Mouse (Mus musculus) heart, embryonic 14.5 days (tissue): ENCODE results near the gene Slc29a3. TPM values are rescaled to one million over a fixed set of nuclear protein-coding genes. Genes with fewer than 3 reads are reported as not detected.

Source experiments
- ATAC-seq: fragments of 200-750 bp; cut with Nextera tagmentation; 2 replicates; pipeline ENCODE4 v1.8.0; 2017; ENCODE audit warnings: low read depth, moderate TSS enrichment; ENCODE audit not compliant: insufficient number of reproducible peaks, insufficient read depth, low FRiP score
- H3K27ac ChIP-seq, 2 experiments: fragments of 200-500 bp in 1 of 2; fragments of 300-500 bp in 1 of 2; sonication (generic) in 1 of 2; replicated peaks in 1 of 2; 2 replicates each; pipeline ENCODE4 v1.5.1; 2012 to 2014; ENCODE audit warnings: low read depth in 2 of 2, low read length in 2 of 2, control low read depth in 1 of 2, mild to moderate bottlenecking in 1 of 2, mixed read lengths in 1 of 2; ENCODE audit not compliant: control insufficient read depth in 1 of 2, insufficient read depth in 1 of 2
- H3K27me3 ChIP-seq: fragments of 300-500 bp; sonication (generic); 2 replicates; pipeline ENCODE4 v1.6.1; 2014; ENCODE audit warnings: mild to moderate bottlenecking, low read length, control low read depth; ENCODE audit not compliant: control insufficient read depth, insufficient read depth
- H3K36me3 ChIP-seq: fragments of 300-500 bp; sonication (generic); 2 replicates; pipeline ENCODE4 v1.6.1; 2014; ENCODE audit warnings: mild to moderate bottlenecking, control low read depth, low read length, mixed read lengths; ENCODE audit not compliant: control insufficient read depth, insufficient read depth
- H3K4me1 ChIP-seq, 2 experiments: fragments of 200-500 bp in 1 of 2; fragments of 300-500 bp in 1 of 2; sonication (generic) in 1 of 2; 2 replicates each; pipeline ENCODE4 v1.6.1; 2012 to 2014; ENCODE audit warnings: low read length in 2 of 2, control low read depth in 1 of 2, mixed read lengths in 1 of 2; ENCODE audit not compliant: control insufficient read depth in 2 of 2, insufficient read depth in 2 of 2
- H3K4me2 ChIP-seq: fragments of 300-500 bp; sonication (generic); 2 replicates; pipeline ENCODE4 v1.6.1; 2014; ENCODE audit warnings: mild to moderate bottlenecking, low read length
- H3K4me3 ChIP-seq, 2 experiments: fragments of 200-500 bp in 1 of 2; fragments of 300-500 bp in 1 of 2; sonication (generic) in 1 of 2; 2 replicates each; pipeline ENCODE4 v1.5.1; 2012 to 2014; ENCODE audit warnings: low read length in 2 of 2, mild to moderate bottlenecking in 2 of 2, control low read depth in 1 of 2, low read depth in 1 of 2, moderate library complexity in 1 of 2; ENCODE audit not compliant: control insufficient read depth in 1 of 2, insufficient read depth in 1 of 2
- H3K9ac ChIP-seq: fragments of 300-500 bp; sonication (generic); 2 replicates; pipeline ENCODE4 v1.6.1; 2014; ENCODE audit warnings: mild to moderate bottlenecking, low read length
- H3K9me3 ChIP-seq: fragments of 300-500 bp; sonication (generic); 2 replicates; pipeline ENCODE4 v1.6.1; 2016; ENCODE audit warnings: low read length, control low read depth; ENCODE audit not compliant: control insufficient read depth
- WGBS: fragments of 180-500 bp; shearing (Covaris S2); extraction: QIAGEN DNeasy Blood & Tissue Kit; methylation state at CpG from one replicate; pipeline ENCODE4 v1.1.7; 2014; 5-methylcytosine and 5-hydroxymethylcytosine counted together
- polyA plus RNA-seq: library from polyadenylated mRNA; unstranded; fragments of >200 nt; fragmentation: Nextera tagmentation; extraction: Ambion mirVana; gene quantifications from 2 replicates; pipeline ENCODE4 v1.2.1, GENCODE M21; 2014

Gene Slc29a3
- polyA plus RNA-seq, 1 experiment from 2014 or later, result 4.4 TPM

DNA sequence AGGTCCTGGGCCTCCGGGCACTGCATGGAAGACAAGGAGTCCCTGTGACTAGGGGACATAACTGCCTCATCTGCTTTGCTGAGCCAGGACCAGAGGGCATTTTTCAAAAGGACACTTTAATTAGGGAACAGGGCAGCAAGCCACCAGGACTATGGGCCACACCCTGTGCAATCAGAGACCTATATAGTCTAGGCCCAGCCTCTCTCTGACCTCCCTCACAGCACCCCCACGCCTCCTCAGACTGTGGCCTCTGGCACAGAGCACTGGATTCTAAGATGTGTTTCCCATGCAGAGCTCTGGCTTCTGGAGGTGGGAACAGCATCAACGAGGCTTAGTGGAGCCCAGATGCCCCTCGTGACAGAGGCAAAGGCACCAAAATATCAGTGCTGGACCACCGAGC lies 43.4 kb upstream of the Slc29a3 start:
- Histone ChIP-seq H3K9me3 (no peaks in the 10 kb centered on the region), H3K4me3 (no peak overlapping the region), H3K27me3 (no peaks in the 10 kb centered on the region), H3K36me3 (no peaks in the 10 kb centered on the region), H3K27ac (peak overlapping the region; percentile 6 to 53; a peak in 1 of 4 replicates), H3K4me2 (no peak overlapping the region), H3K4me1 (peaks cover 79 to 86% of the 10 kb centered on the region in 2 experiments), H3K9ac (peak overlapping the region; percentile 41; the same call in 1 of the 2 replicates)
- ATAC-seq, result no peak
- WGBS, result 56% methylated on average over 5 of the region's 5 CpGs

DNA sequence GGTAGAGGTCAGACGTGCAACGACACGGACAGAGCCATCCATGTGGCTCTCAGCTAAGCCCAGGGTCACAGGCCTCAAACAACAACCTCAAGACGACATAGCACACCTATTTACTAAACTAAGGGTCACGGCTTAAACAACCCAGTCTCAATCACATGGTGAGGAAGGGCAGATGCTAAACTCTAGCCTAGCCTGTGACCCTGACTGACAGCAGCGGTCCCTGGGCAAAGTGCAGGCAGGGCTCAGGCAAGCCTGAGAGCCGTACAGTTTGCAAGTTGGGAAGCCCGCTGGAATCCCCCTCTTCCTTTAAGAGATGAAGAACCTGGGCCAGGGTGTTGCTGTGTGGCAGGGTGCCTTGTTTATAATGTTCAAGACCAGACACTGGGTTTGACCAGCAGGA lies 42.2 kb upstream of the Slc29a3 start:
- peak overlapping the region; percentile 2; the same call in 1 of the 2 replicates for H3K9ac ChIP-seq
- WGBS, result 56% methylated on average over 8 of the region's 8 CpGs

DNA sequence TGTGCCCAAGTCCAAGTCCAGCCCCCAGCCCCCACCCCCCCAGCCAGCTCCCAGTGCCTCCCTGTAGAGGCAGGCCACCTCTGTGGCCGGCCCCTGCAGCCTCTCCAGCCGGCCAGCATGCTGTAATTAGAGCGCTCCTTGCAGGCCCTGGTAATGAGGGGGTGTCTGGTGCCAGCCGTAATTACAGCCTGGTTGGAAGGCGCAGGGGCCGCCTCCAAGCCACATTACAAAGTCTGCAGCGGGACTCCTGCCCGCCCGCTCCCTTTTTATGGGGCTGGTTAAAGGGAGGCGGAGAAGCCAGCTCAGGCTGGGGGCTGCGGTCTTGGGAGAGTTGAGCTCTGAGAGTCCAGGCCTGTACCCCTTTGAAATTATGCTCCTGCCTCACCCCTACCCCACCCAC lies 41.8 kb upstream of the Slc29a3 start:
- Histone ChIP-seq H3K4me1 (peaks cover 62 to 70% of the 10 kb centered on the region in 2 experiments), H3K9me3 (no peaks in the 10 kb centered on the region), H3K36me3 (peaks cover 5% of the 10 kb centered on the region), H3K4me2 (no peak overlapping the region), H3K27me3 (no peaks in the 10 kb centered on the region), H3K27ac (peak overlapping the region; percentile 26 to 93), H3K4me3 (no peak overlapping the region), H3K9ac (no peak overlapping the region)
- 57% methylated on average over 11 of the region's 11 CpGs for WGBS
- ATAC-seq, result no peak

More for the DNA sequence above, 42.2 kb upstream of the Slc29a3 start:
- Histone ChIP-seq H3K27me3 (no peaks in the 10 kb centered on the region), H3K36me3 (peaks cover 5% of the 10 kb centered on the region), H3K27ac (peak overlapping the region; percentile 26 to 93), H3K9me3 (no peaks in the 10 kb centered on the region), H3K4me1 (peaks cover 66 to 74% of the 10 kb centered on the region in 2 experiments), H3K4me2 (no peak overlapping the region), H3K4me3 (no peak overlapping the region)
- no peak for ATAC-seq

DNA sequence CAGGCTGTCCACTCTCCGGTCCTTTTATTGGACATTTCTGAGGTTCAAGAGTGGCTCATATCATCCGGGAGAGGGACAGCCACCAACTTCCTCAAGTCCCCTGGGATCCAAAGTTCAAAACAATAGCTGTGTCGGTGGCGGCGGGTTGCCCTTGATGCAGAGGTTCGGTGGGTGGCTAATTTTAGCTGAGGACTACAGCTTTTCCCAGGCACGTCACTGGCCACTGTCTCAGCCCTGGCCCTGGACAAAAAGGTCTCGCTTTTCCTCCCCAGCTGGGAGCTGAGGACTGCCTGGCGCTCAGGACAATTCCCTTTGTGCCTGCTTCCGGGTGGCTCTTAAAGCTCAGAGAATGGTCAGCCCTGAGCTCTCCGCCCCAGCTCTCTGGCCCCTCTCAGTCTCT lies 40.2 kb upstream of the Slc29a3 start:
- peak overlapping the region; percentile 46 for H3K4me2 ChIP-seq
- peaks cover 47 to 60% of the 10 kb centered on the region in 2 experiments for H3K4me1 ChIP-seq
- H3K9ac ChIP-seq, result peak overlapping the region; percentile 70
- no peak overlapping the region for H3K4me3 ChIP-seq
- H3K27me3 ChIP-seq, result no peaks in the 10 kb centered on the region
- WGBS, result 6% methylated on average over 11 of the region's 11 CpGs
- H3K27ac ChIP-seq, result peak overlapping the region; percentile 91 to 93
- peak; percentile 49; the same call in 1 of the 2 replicates for ATAC-seq
- H3K9me3 ChIP-seq, result no peaks in the 10 kb centered on the region
- H3K36me3 ChIP-seq, result peaks cover 5% of the 10 kb centered on the region

DNA sequence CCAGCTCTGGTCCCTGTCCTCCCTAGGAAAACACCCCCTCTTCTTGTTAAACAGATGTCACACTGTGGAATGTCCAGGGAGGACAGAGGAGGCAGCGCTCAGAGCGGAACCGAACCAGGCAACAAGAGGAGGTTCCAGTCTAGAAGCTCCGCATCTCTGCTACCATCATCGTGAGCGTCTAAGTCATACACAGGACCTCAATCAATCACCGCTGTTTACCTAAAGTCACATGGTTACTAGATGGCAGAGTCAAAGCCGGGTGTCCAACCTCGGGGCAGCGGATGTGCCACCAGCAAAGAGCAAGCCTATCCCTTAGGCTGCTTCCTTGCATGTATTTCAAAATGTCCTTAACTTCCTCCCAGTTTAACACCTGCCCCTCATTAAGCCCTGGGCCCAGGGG lies 39.8 kb upstream of the Slc29a3 start:
- Histone ChIP-seq H3K27ac (peak overlapping the region; percentile 91 to 93), H3K4me1 (peaks cover 50 to 63% of the 10 kb centered on the region in 2 experiments), H3K27me3 (no peaks in the 10 kb centered on the region), H3K9ac (peak overlapping the region; percentile 70), H3K36me3 (peaks cover 5% of the 10 kb centered on the region), H3K4me2 (peak overlapping the region; percentile 46), H3K4me3 (no peak overlapping the region), H3K9me3 (no peaks in the 10 kb centered on the region)
- ATAC-seq, result 0 out of 2 replicates have a peak, but pooled peaks have one; percentile 5
- WGBS, result 46% methylated on average over 10 of the region's 10 CpGs

DNA sequence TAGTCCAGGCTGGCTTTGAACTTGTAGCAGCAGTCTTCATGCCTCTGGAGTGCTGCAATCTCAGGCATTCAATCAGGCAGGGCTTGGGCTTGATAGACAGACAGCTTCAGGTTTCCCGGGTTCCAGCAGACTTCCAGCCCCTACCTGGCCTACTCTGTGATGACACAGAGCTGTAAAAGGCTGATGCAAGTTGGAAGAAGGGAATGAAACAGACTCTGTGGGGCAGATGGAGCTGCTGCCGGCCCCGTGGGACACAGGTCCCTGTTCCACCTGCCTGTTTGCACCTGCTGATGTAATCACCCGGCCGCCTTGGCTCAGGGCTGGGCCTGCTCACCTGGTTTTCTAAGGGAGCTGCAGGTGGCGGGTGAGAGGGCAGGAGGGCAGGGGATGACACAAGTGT lies 38.3 kb upstream of the Slc29a3 start:
- Histone ChIP-seq H3K9me3 (no peaks in the 10 kb centered on the region), H3K4me3 (no peak overlapping the region), H3K4me1 (peaks cover 38 to 53% of the 10 kb centered on the region in 2 experiments), H3K27ac (no peak overlapping the region), H3K9ac (no peak overlapping the region), H3K36me3 (peaks cover 5% of the 10 kb centered on the region), H3K27me3 (no peaks in the 10 kb centered on the region), H3K4me2 (no peak overlapping the region)
- WGBS, result 86% methylated on average over 6 of the region's 6 CpGs
- no peak for ATAC-seq

DNA sequence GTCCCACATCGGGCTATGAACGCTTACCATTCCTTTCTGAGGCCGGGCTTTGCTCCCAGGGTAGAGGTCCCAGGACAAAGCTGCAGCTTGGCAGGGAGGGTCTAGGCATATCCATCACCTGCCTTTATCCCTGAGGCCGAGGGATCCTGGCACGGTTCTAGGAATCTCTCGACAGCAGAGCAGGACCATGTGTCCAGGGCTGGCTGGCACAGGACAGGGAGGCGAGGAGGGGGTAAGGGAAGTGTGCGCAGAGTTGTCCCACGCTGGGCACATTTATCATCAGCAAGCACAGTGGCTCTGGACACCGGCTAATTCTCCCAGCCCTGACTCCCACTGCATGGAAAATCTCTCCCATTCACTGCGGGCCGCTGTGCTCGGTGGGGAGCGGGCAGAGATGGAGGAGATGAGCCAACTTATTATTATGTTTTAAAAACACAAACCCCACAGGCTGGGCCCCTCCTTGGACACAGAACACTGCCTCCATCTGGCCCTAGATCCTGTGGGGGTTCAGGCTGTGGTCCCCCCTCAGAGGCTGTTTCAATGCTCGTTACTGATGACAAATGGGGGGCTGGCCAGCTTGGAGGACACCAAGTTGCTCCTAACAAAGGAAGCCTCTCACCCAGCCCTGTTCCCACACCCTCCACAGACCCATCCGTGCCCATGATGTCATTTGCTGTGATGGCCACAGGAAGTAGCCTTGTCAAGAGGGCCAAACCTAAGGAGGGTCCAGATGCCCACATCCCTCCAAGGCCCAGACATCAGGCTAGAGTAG lies 34.9 kb upstream of the Slc29a3 start:
- 0 out of 4 replicates have a peak overlapping the region, but pooled peaks of 1 of the 2 experiments have one; percentile 6 for H3K27ac ChIP-seq
- H3K4me2 ChIP-seq, result no peak overlapping the region
- peak overlapping the region; percentile 18; the same call in 1 of the 2 replicates for H3K9ac ChIP-seq
- H3K36me3 ChIP-seq, result peaks cover 14% of the 10 kb centered on the region
- H3K9me3 ChIP-seq, result no peaks in the 10 kb centered on the region
- 72% methylated on average over 16 of the region's 16 CpGs for WGBS
- peaks cover 13 to 19% of the 10 kb centered on the region in 2 experiments for H3K4me1 ChIP-seq
- no peak for ATAC-seq
- no peak overlapping the region for H3K4me3 ChIP-seq
- H3K27me3 ChIP-seq, result no peaks in the 10 kb centered on the region
